Mouse (Mus musculus): ENCODE results near the gene Ccl22.

Gene Ccl22

GRCm38 (mm10) chr8:94745476-94746184 is at the start of gene Ccl22:
Ccl22 (plus strand) TSS chr8:94745590.
- DNase-seq (ENCODE audit: low read depth): no peak

- no peak for DNase-seq (ENCODE audit: low read depth)
Measured at GRCm38 (mm10) chr8:94695994-94696384, 49.4 kb upstream of the Ccl22 start, which contains the start of gene Pllp. Pllp (minus strand) TSS chr8:94696278.

GRCm38 (mm10) chr8:94696566-94696965 is 48.8 kb upstream of the Ccl22 start:
- DNase-seq (ENCODE audit: low read depth): no peak

GRCm38 (mm10) chr8:94697956-94698355 is 47.4 kb upstream of the Ccl22 start:
- DNase-seq (ENCODE audit: low read depth): no peak

DNA sequence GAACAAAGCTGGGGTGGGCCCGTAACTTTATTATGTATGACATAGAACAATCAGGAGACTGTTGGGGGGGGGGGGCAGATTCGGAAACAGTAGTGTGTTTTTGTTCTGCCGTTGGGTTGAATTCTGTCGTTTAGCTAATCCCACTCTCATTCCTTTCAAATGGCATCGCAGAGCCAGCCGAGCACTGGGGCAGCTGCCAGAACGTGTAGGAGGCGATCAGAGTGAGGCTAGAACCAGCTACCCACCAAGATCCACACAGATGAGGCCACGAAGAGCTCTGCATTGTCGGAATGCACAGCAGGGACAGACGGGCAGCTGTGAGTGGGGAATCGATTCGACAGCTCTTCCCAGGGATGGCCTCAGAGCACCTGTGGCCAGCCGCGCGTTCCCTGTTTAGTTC is 46.0 kb upstream of the Ccl22 start:
- no peak for DNase-seq (ENCODE audit: low read depth)

GRCm38 (mm10) chr8:94700421-94700935 is 44.9 kb upstream of the Ccl22 start:
- DNase-seq (ENCODE audit: low read depth): no peak

DNA sequence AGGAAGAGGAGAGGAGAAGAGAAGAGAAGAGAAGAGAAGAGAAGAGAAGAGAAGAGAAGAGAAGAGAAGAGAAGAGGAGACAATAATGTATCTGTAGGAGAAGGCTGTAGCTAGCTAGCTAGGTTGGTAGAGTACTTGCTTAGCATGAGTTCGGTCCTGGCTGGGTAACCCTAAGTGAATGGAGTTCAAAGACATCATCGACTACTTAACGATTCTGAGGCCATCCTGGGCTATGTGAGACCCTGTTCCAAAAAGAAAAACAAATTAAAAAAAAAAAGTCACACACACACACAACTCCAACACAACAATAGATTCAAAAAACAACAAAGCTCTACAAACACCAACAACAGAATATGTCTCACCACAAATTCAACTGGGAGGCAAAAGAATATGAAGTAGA is 43.2 kb upstream of the Ccl22 start:
- no peak for DNase-seq (ENCODE audit: low read depth)

GRCm38 (mm10) chr8:94702844-94703813 is 42.3 kb upstream of the Ccl22 start:
- peak; percentile 76 for DNase-seq (ENCODE audit: low read depth)

DNA sequence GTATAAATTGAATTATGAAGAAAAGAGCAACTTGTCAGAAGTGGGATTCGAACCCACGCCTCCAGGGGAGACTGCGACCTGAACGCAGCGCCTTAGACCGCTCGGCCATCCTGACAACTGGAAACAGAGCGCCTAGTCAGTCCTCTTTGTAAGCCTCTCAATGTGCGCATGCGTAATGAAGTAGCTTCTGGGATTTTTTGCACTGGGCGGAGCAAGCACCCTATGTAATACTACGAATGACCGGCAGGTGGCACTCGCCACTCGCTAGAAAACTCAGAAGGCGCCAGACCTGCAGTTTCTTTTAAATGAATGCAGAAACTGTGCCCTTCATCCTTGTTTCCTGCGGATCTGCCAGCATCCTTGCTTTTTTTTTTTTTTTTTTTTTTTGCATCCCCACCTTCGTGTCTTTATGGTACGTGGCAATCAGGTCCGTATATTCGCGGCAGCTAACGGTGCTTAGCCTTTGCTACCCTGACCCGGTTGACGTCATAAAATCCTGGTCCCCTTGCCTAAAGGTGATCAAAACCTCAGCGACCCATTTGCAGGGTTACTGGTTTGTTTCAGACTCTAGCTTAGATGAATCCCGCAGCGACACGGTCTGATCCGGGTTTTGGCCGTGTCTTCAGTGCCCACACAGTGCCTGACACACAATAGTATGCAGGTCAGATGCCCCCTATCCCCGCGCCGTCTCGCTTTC is 41.3 kb upstream of the Ccl22 start:
- DNase-seq (ENCODE audit: low read depth): peak; percentile 98

- DNase-seq (ENCODE audit: low read depth): no peak
Measured at GRCm38 (mm10) chr8:94704669-94704984, 40.8 kb upstream of the Ccl22 start.

DNA sequence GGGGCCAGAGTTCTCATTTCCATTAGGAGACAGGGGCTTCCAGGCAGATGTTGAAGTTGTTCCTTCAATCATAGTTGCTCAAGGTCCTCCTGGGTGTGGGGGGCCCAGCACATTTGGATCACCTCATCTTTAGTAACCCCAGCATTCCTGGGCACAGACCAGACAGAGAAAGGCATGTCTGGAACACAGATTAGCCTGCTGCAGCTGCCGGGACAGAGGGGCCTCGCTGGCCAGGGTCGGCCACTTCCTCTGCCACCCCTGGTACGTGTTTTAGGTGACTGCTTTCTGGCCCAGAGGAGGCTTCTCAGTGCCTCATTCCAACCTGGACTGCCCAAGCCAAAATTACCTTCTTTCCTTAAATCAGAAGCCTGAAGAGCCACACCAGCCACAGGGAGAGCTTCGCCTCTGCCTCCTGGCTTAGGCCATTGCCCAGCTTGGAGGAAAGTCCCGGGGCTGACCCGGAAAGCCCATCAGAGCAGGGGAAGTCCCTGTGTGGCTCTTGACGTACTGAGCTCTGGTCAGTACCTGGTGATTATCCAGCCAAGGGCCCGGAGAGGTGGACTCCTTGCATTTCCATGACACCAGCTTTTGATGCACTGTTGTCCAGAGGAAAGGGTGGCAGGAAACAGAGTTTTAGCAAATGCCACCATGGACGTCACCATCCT is 39.7 kb upstream of the Ccl22 start:
- no peak for DNase-seq (ENCODE audit: low read depth)

GRCm38 (mm10) chr8:94706732-94707395 is 38.5 kb upstream of the Ccl22 start:
- DNase-seq (ENCODE audit: low read depth): no peak

DNA sequence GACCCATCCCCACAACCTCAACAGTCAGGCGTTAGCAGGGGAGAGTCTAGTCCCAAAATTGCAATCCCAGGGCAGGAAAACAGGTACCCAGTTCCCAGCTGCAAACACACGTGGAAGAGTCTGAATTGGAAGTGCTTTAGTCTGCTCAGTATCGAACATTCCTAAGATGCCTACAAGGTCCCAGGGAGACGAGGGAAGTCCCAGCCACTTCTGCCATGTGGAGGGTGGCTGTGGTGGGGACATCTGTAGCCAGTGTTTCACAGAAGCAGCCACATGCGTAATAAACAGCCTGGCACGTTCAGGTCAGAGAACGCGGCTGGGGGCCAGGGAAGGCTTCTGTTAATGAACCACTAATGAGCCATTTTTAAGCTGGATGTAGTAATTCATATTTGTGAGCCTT is 35.1 kb upstream of the Ccl22 start:
- DNase-seq (ENCODE audit: low read depth): no peak

DNA sequence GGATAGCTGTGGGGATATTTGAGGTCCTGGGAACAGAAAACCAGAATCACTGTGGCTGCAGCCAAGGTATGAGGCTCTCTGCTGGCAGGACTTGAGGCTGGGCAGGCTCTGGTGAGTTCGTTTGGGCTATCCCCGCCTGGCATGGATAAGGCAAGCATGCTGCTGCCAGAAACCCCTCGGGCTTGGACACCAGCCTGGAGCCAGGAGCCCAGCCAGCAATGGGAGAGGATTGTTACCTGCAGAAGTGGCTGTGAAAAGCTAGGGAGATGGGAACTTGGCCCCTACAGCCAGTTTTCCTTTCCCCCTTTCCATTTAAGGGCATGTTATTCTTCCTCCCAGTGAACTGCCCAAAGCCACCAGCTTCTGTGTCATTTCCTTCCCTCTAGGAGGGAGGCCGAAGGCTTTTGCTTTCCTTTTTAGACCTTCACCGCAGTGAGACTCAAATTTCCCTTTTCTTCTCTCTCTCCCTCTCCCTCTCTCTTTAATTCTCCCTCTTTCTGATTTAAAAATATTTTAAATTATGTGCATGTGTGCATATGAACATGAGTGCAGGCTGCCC is 34.2 kb upstream of the Ccl22 start:
- DNase-seq (ENCODE audit: low read depth): no peak

- no peak for DNase-seq (ENCODE audit: low read depth)
Measured at GRCm38 (mm10) chr8:94714556-94714955, 30.8 kb upstream of the Ccl22 start.

- DNase-seq (ENCODE audit: low read depth): no peak
Measured at GRCm38 (mm10) chr8:94715871-94716270, 29.5 kb upstream of the Ccl22 start.

- DNase-seq (ENCODE audit: low read depth): no peak
Measured at GRCm38 (mm10) chr8:94716841-94717240, 28.5 kb upstream of the Ccl22 start.

DNA sequence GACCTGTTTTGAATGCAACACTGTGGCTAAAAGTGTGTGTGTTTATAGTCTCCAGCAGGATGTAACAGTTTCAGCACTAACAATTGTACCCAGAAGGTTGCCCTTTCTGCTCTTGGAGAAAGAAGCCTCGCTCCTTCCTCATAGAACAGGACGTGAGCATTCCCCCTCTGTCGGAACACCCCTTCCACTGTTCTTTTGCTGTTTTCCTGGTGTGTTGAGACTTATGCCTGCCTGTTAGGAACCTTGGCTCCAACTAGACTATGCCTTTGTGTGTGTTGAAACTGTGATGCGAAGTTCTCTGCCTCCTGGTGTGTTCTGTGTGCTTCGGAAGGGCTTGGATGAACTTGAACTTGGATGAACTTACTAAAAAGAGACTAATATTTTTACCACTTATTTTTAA is 19.4 kb upstream of the Ccl22 start:
- DNase-seq (ENCODE audit: low read depth): no peak

- no peak for DNase-seq (ENCODE audit: low read depth)
Measured at GRCm38 (mm10) chr8:94729301-94729700, 16.1 kb upstream of the Ccl22 start.

GRCm38 (mm10) chr8:94733821-94734465 is 11.4 kb upstream of the Ccl22 start:
- DNase-seq (ENCODE audit: low read depth): peak; percentile 26

Measured in c-Kit-positive CD71-negative TER-119-negative erythroid progenitor cells, embryonic 14.5 days (primary cell).